ENCODE assay signal across 8 mouse cellular contexts in the genomic region with DNA sequence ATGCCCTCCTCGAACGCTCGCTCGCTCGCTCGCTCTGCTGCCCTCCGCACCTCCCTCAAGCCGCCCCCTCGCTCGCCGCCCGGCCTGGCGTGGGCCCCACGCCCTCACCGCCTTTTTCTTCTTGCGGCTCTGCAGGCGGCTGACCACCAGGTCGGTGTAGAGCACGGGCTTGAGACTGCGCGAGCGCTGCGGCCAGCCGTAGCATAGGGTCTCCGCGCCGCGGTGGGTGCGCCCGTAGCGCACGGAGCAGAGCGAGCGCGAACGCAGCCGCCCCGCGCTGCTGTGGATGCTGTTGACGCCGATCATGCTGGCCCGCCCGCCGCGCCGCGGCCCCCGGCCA. TPM values are rescaled to one million over a fixed set of nuclear protein-coding genes. Genes with fewer than 3 reads are reported as not detected.
DNase-seq lines count a peak whose midpoint lies in the region; ATAC-seq and TF ChIP-seq lines count a peak whose summit lies in the region.

No protein-coding gene starts in this region.

- peak overlapping the region; percentile 71 for H3K4me2 ChIP-seq in kidney, postnatal 0 days (ENCODE audit: low read length)
- H3K4me2 ChIP-seq in embryonic facial prominence, embryonic 12.5 days (replicated peaks): peak overlapping the region; percentile 81
- peak overlapping the region; percentile 55 for H3K4me2 ChIP-seq in hindbrain, postnatal 0 days (ENCODE audit: low read depth, low read length)
- H3K4me2 ChIP-seq in midbrain, embryonic 14.5 days (ENCODE audit: low read length): peak overlapping the region; percentile 73

- peak overlapping the region; percentile 41 for H3K4me3 ChIP-seq in kidney, postnatal 0 days (replicated peaks; ENCODE audit: low read depth, low read length)
- peak overlapping the region; percentile 60 for H3K4me3 ChIP-seq in cerebellum, adult 2 months (replicated peaks; ENCODE audit: insufficient read depth, low read depth, low read length)
- peak overlapping the region; percentile 45 for H3K4me3 ChIP-seq in embryonic facial prominence, embryonic 12.5 days
- peak overlapping the region; percentile 57 for H3K4me3 ChIP-seq in hindbrain, postnatal 0 days (ENCODE audit: low read length)
- H3K4me3 ChIP-seq in midbrain, embryonic 14.5 days (replicated peaks; ENCODE audit: low read depth, low read length): peak overlapping the region; percentile 54

- peaks cover 10% of the 10 kb centered on the region for H3K4me1 ChIP-seq in kidney, postnatal 0 days (replicated peaks; ENCODE audit: insufficient read depth, low read length)
- peaks cover 45% of the 10 kb centered on the region for H3K4me1 ChIP-seq in cerebellum, adult 2 months (ENCODE audit: control insufficient read depth, insufficient read depth, low read length)
- peaks cover 33% of the 10 kb centered on the region for H3K4me1 ChIP-seq in embryonic facial prominence, embryonic 12.5 days
- peaks cover 26% of the 10 kb centered on the region for H3K4me1 ChIP-seq in hindbrain, postnatal 0 days (ENCODE audit: insufficient read depth, low read length)
- H3K4me1 ChIP-seq in midbrain, embryonic 14.5 days (ENCODE audit: control insufficient read depth, insufficient read depth, low read length): peaks cover 46% of the 10 kb centered on the region

- no peak for ATAC-seq in kidney, postnatal 0 days (replicated peaks; ENCODE audit: low FRiP score, low read depth)
- no peak for ATAC-seq in embryonic facial prominence, embryonic 12.5 days (ENCODE audit: insufficient number of reproducible peaks, insufficient read depth, low FRiP score, low TSS enrichment)
- peak; percentile 43; the same call in 1 of the 2 replicates for ATAC-seq in hindbrain, postnatal 0 days
- no peak for ATAC-seq in midbrain, embryonic 14.5 days (ENCODE audit: low FRiP score, low TSS enrichment)

- TF ChIP-seq CTCF in kidney, postnatal 0 days (IDR thresholded peaks at IDR 0.05; ENCODE audit: low read depth): no peak
- TF ChIP-seq CTCF in cerebellum, adult 2 months (IDR thresholded peaks at IDR 0.05; ENCODE audit: borderline replicate concordance, insufficient read depth, low read depth, low read length): no peak
- TF ChIP-seq CTCF in hindbrain, postnatal 0 days (IDR thresholded peaks at IDR 0.05; ENCODE audit: low read depth): no peak

- TF ChIP-seq POLR2A in cerebellum, adult 2 months (IDR thresholded peaks at IDR 0.05; ENCODE audit: borderline replicate concordance, insufficient read depth, low read length): no peak

- H3K27ac ChIP-seq in kidney, postnatal 0 days: no peak overlapping the region
- peak overlapping the region; percentile 8; the same call in 1 of the 2 replicates for H3K27ac ChIP-seq in cerebellum, adult 2 months (ENCODE audit: insufficient read depth, low read length)
- peak overlapping the region; percentile 41; the same call in 1 of the 2 replicates for H3K27ac ChIP-seq in embryonic facial prominence, embryonic 12.5 days
- H3K27ac ChIP-seq in hindbrain, postnatal 0 days: peak overlapping the region; percentile 67
- H3K27ac ChIP-seq in midbrain, embryonic 14.5 days (replicated peaks; ENCODE audit: low read depth, low read length): peak overlapping the region; percentile 63

- H3K27me3 ChIP-seq in kidney, postnatal 0 days (ENCODE audit: insufficient read depth, low read length): peaks cover 61% of the 10 kb centered on the region
- no peaks in the 10 kb centered on the region for H3K27me3 ChIP-seq in cerebellum, adult 2 months (ENCODE audit: control insufficient read depth, insufficient read depth, low read length)
- peaks cover 98% of the 10 kb centered on the region for H3K27me3 ChIP-seq in embryonic facial prominence, embryonic 12.5 days
- H3K27me3 ChIP-seq in hindbrain, postnatal 0 days (ENCODE audit: insufficient read depth, low read length): 0 out of 2 replicates have a peak, but pooled peaks cover 6% of the 10 kb centered on the region
- peaks cover 53% of the 10 kb centered on the region for H3K27me3 ChIP-seq in midbrain, embryonic 14.5 days (ENCODE audit: control insufficient read depth, insufficient read depth, low read length)

- DNase-seq in kidney, postnatal 0 days (ENCODE audit: low spot score): no peak
- DNase-seq in kidney, adult 18-20 months: no peak
- DNase-seq in cerebellum, adult 2 months: peak; percentile 14 to 35
- DNase-seq in hindbrain, postnatal 0 days (ENCODE audit: low spot score): no peak
- DNase-seq in midbrain, embryonic 14.5 days: peak; percentile 64
- DNase-seq in Muller cell, postnatal 12 days (ENCODE audit: inconsistent ontology term): no peak
- DNase-seq in T-cell, adult 2 months (ENCODE audit: low spot score): no peak

- no peaks in the 10 kb centered on the region for H3K9me3 ChIP-seq in kidney, postnatal 0 days (replicated peaks; ENCODE audit: low read length)
- no peaks in the 10 kb centered on the region for H3K9me3 ChIP-seq in embryonic facial prominence, embryonic 12.5 days
- no peaks in the 10 kb centered on the region for H3K9me3 ChIP-seq in hindbrain, postnatal 0 days (ENCODE audit: low read length)
- H3K9me3 ChIP-seq in midbrain, embryonic 14.5 days (ENCODE audit: control insufficient read depth, low read length): no peaks in the 10 kb centered on the region

- no peaks in the 10 kb centered on the region for H3K36me3 ChIP-seq in kidney, postnatal 0 days (ENCODE audit: insufficient read depth, low read length)
- H3K36me3 ChIP-seq in embryonic facial prominence, embryonic 12.5 days: no peaks in the 10 kb centered on the region
- peaks cover 8% of the 10 kb centered on the region; the same call in 1 of the 2 replicates for H3K36me3 ChIP-seq in hindbrain, postnatal 0 days (ENCODE audit: insufficient read depth, low read length)
- H3K36me3 ChIP-seq in midbrain, embryonic 14.5 days (ENCODE audit: control insufficient read depth, insufficient read depth, low read length): peaks cover 26% of the 10 kb centered on the region

- 0 out of 2 replicates have a peak overlapping the region, but pooled peaks have one; percentile 31 for H3K9ac ChIP-seq in kidney, postnatal 0 days (ENCODE audit: low read depth, low read length)
- peak overlapping the region; percentile 62 for H3K9ac ChIP-seq in embryonic facial prominence, embryonic 12.5 days
- peak overlapping the region; percentile 64 for H3K9ac ChIP-seq in hindbrain, postnatal 0 days (replicated peaks; ENCODE audit: low read length)
- H3K9ac ChIP-seq in midbrain, embryonic 14.5 days (replicated peaks; ENCODE audit: low read length): peak overlapping the region; percentile 69

- 0% methylated on average over 48 of the region's 48 CpGs for WGBS in kidney, postnatal 0 days
- WGBS in cerebellum, adult 2 months: under 1% methylated on average over 48 of the region's 48 CpGs
- WGBS in embryonic facial prominence, embryonic 12.5 days: 1% methylated on average over 45 of the region's 48 CpGs
- under 1% methylated on average over 46 of the region's 48 CpGs for WGBS in hindbrain, postnatal 0 days
- WGBS in midbrain, embryonic 14.5 days: under 1% methylated on average over 47 of the region's 48 CpGs

RNA-seq across cellular contexts. Expression of a gene that starts 9.4 kb away (rescaled TPM):
- 2.7 and 2.9 TPM in 2 replicates for polyA plus RNA-seq in kidney, postnatal 0 days (2015; fragmentation: Nextera tagmentation; extraction: Ambion mirVana)
- 194 and 207 TPM in 2 replicates for polyA plus RNA-seq in cerebellum, adult 2 months (2012; rRNA removed)
- 6.9 and 8.1 TPM in 2 replicates for polyA plus RNA-seq in embryonic facial prominence, embryonic 12.5 days (2016; fragmentation: Nextera tagmentation; extraction: Ambion mirVana)
- total RNA-seq in hindbrain, postnatal 0 days (2014; rRNA removed): 380 and 396 TPM in 2 replicates
- 115 and 123 TPM in 2 replicates for polyA plus RNA-seq in hindbrain, postnatal 0 days (2015; fragmentation: Nextera tagmentation; extraction: Ambion mirVana)
- 112 and 144 TPM in 2 replicates for polyA plus RNA-seq in midbrain, embryonic 14.5 days (2014; fragmentation: Nextera tagmentation; extraction: Ambion mirVana)

RNA-seq across cellular contexts. Expression of a gene that starts 10.5 kb away (rescaled TPM):
- 29.9 and 33.8 TPM in 2 replicates for polyA plus RNA-seq in kidney, postnatal 0 days (2015; fragmentation: Nextera tagmentation; extraction: Ambion mirVana)
- polyA plus RNA-seq in cerebellum, adult 2 months (2012; rRNA removed): 38.8 and 41.7 TPM in 2 replicates
- 15.4 and 16.4 TPM in 2 replicates for polyA plus RNA-seq in embryonic facial prominence, embryonic 12.5 days (2016; fragmentation: Nextera tagmentation; extraction: Ambion mirVana)
- 69.1 and 71.4 TPM in 2 replicates for total RNA-seq in hindbrain, postnatal 0 days (2014; rRNA removed)
- polyA plus RNA-seq in hindbrain, postnatal 0 days (2015; fragmentation: Nextera tagmentation; extraction: Ambion mirVana): 53.3 and 54.2 TPM in 2 replicates
- 45.8 and 53.5 TPM in 2 replicates for polyA plus RNA-seq in midbrain, embryonic 14.5 days (2014; fragmentation: Nextera tagmentation; extraction: Ambion mirVana)

RNA-seq across cellular contexts. Expression of a gene that starts 13.4 kb away (rescaled TPM):
- 8.7 and 8.8 TPM in 2 replicates for polyA plus RNA-seq in kidney, postnatal 0 days (2015; fragmentation: Nextera tagmentation; extraction: Ambion mirVana)
- 4.2 TPM in 2 replicates for polyA plus RNA-seq in cerebellum, adult 2 months (2012; rRNA removed)
- polyA plus RNA-seq in embryonic facial prominence, embryonic 12.5 days (2016; fragmentation: Nextera tagmentation; extraction: Ambion mirVana): 9.0 and 10.6 TPM in 2 replicates
- 3.5 and 4.7 TPM in 2 replicates for total RNA-seq in hindbrain, postnatal 0 days (2014; rRNA removed)
- polyA plus RNA-seq in hindbrain, postnatal 0 days (2015; fragmentation: Nextera tagmentation; extraction: Ambion mirVana): 1.7 and 1.9 TPM in 2 replicates
- polyA plus RNA-seq in midbrain, embryonic 14.5 days (2014; fragmentation: Nextera tagmentation; extraction: Ambion mirVana): 1.6 and 2.1 TPM in 2 replicates

RNA-seq across cellular contexts. Expression of a gene that starts 21.0 kb away (rescaled TPM):
- 167 and 173 TPM in 2 replicates for polyA plus RNA-seq in kidney, postnatal 0 days (2015; fragmentation: Nextera tagmentation; extraction: Ambion mirVana)
- polyA plus RNA-seq in cerebellum, adult 2 months (2012; rRNA removed): 258 and 262 TPM in 2 replicates
- 207 TPM in 2 replicates for polyA plus RNA-seq in embryonic facial prominence, embryonic 12.5 days (2016; fragmentation: Nextera tagmentation; extraction: Ambion mirVana)
- 125 and 134 TPM in 2 replicates for total RNA-seq in hindbrain, postnatal 0 days (2014; rRNA removed)
- 312 and 326 TPM in 2 replicates for polyA plus RNA-seq in hindbrain, postnatal 0 days (2015; fragmentation: Nextera tagmentation; extraction: Ambion mirVana)
- polyA plus RNA-seq in midbrain, embryonic 14.5 days (2014; fragmentation: Nextera tagmentation; extraction: Ambion mirVana): 300 and 307 TPM in 2 replicates

RNA-seq across cellular contexts. Expression of a gene that starts 23.4 kb away (rescaled TPM):
- 12.0 and 14.0 TPM in 2 replicates for polyA plus RNA-seq in kidney, postnatal 0 days (2015; fragmentation: Nextera tagmentation; extraction: Ambion mirVana)
- 32.3 and 32.9 TPM in 2 replicates for polyA plus RNA-seq in cerebellum, adult 2 months (2012; rRNA removed)
- 4.4 and 4.6 TPM in 2 replicates for polyA plus RNA-seq in embryonic facial prominence, embryonic 12.5 days (2016; fragmentation: Nextera tagmentation; extraction: Ambion mirVana)
- total RNA-seq in hindbrain, postnatal 0 days (2014; rRNA removed): 7.5 and 12.3 TPM in 2 replicates
- polyA plus RNA-seq in hindbrain, postnatal 0 days (2015; fragmentation: Nextera tagmentation; extraction: Ambion mirVana): 9.9 and 10.5 TPM in 2 replicates
- 7.2 and 7.7 TPM in 2 replicates for polyA plus RNA-seq in midbrain, embryonic 14.5 days (2014; fragmentation: Nextera tagmentation; extraction: Ambion mirVana)

Comparison
In these comparisons a context has a peak if more than half of its experiments do, and no peak if none do; other contexts are left out.
1. DNase-seq: peak in cerebellum, adult 2 months (2 of 2) and midbrain, embryonic 14.5 days (single experiment); none in kidney, postnatal 0 days (single experiment), kidney, adult 18-20 months (single experiment), hindbrain, postnatal 0 days (single experiment), Muller cell, postnatal 12 days (single experiment) and T-cell, adult 2 months (single experiment).
2. RNA of a gene that starts 9.4 kb away (polyA plus RNA-seq): 194 to 207 TPM in cerebellum, adult 2 months, 115 to 123 TPM in hindbrain, postnatal 0 days and 112 to 144 TPM in midbrain, embryonic 14.5 days; 6.9 to 8.1 TPM in embryonic facial prominence, embryonic 12.5 days and 2.7 to 2.9 TPM in kidney, postnatal 0 days; every median in the first group is over 10 times any median in the second.
3. Peak in every context shown above with its lines, with median percentiles within 50 percentile points of each other: H3K4me2 ChIP-seq, H3K4me3 ChIP-seq and H3K9ac ChIP-seq.